Mouse (Mus musculus): ENCODE measurements around the gene Noct.

The Noct gene

GRCm38 (mm10) chr3:51276421-51277111 lies 52.3 kb downstream of the Noct start:
- DNase-seq (ENCODE audit: low spot score in 2 of 2) = peak in 1 of 2 experiments; percentile 61

GRCm38 (mm10) chr3:51277201-51278150 lies 53.2 kb downstream of the Noct start:
- DNase-seq (ENCODE audit: low spot score in 2 of 2) = peak; percentile 85 to 86

- no peak for DNase-seq (ENCODE audit: low spot score in 2 of 2)
These were observed 54.2 kb downstream of the Noct start for GRCm38 (mm10) chr3:51278433-51278832.

- no peak for DNase-seq (ENCODE audit: low spot score in 2 of 2)
These were observed 57.5 kb downstream of the Noct start for GRCm38 (mm10) chr3:51281727-51282126.

GRCm38 (mm10) chr3:51284375-51284774 lies 60.1 kb downstream of the Noct start:
- DNase-seq (ENCODE audit: low spot score in 2 of 2) = no peak

GRCm38 (mm10) chr3:51288880-51289821 lies 64.9 kb downstream of the Noct start:
- DNase-seq (ENCODE audit: low spot score in 2 of 2) = peak; percentile 69 to 83

GRCm38 (mm10) chr3:51294251-51294650 lies 70.0 kb downstream of the Noct start:
- no peak for DNase-seq (ENCODE audit: low spot score in 2 of 2)

DNA sequence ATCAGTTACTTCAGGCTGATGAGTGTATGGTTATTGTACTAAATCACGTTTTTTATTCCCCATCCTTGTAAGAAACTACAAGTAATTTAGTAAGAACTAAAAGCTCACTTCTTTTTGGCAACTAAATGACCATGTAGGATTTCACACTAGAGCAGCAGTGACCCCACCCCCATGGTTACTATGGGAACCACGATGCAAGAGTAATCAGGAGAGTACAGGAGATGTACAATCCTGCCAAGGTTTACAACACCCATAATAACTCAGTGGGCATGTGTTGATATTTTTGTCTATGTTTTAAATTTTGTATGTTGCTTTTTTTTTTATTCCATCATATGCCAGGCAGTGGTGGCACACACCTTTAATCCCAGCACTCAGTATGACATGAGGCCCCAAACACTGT lies 71.0 kb downstream of the Noct start:
- no peak for DNase-seq (ENCODE audit: low spot score in 2 of 2)

GRCm38 (mm10) chr3:51296790-51297189 lies 72.5 kb downstream of the Noct start:
- DNase-seq (ENCODE audit: low spot score in 2 of 2) = no peak
